Mouse (Mus musculus): ENCODE data around the gene Lilr4b.
"Not testable (repeated sequence)": the region's sequence is repeated elsewhere in the genome, so short reads cannot be mapped to it uniquely, and the experiment has no call there.

Lilr4b gene
- long read RNA-seq, experiment 1, partial matches to known transcripts, result 0 of 3 reads
- long read RNA-seq, experiment 1, other reads (novel, unspliced or antisense), result 3 of 3 reads
- long read RNA-seq, experiment 2, partial matches to known transcripts, result 0 of 5 reads
- long read RNA-seq, experiment 2, other reads (novel, unspliced or antisense), result 2 of 5 reads

DNA sequence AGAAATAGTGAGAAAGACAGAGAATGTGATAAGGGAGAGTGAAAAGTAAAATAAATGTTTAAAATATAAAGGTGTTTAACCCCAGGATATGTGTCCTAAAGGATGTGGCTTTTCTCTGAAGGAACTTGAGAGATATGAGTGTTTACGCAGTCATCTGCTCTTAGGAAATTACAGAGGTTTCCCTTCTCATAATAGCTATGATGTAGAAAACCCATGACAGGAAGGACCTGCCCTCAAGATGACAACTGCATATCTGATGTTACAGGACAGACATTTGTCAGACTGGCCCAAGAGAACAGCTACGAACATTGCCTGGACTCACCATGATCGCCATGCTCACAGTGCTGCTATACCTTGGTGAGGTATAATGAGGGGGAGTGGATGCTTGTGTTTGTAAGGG lies at the start of gene Lilr4b, which contains the start of gene Gm49339:
TSS of gene Lilr4b (plus strand) at position 236 of the 400 bp plus-strand sequence.
TSS of gene Gm49339 (plus strand) at position 216 of the 400 bp plus-strand sequence.
- intact Hi-C loops (cut with DNase I), result not testable (repeated sequence)

DNA sequence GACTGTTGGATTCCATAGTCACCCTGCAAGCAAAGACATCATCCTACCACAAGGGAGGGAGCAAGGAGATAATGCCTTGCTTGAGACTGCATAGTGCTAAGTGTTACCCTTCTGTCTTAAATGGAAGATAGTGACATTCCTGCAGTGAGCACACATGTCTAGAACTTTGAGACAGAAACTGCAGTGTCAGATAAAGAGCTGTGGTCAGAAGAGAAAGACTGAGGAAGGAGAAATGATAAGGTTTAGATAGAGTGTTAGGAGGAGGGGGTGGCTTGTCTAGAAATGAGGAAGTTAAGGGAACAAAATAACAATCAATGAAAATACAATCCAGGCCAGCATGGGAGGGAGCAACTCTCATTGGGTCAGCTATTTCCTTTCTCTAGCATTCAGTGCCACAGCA lies 47.5 kb upstream of the Lilr4b start:
- intact Hi-C loops (cut with DNase I), result no loop called here

DNA sequence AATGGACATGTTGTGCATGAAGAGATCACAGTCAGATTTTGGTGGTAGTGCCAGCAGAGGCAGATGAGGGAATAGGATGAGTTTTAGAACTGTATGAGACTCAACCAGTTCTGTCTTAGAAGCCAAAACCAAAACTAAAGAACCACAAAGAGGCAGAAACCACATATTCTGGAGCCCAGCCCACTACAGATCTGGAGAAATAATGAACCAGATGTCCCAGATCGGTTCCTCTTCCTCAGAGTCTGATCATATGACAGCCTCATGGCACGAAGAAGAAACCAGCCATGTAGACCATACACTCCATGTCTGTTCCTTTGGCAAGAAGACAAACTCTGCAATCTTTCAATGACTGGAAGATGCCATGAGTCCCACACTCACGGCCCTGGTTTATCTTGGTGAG lies 44.7 kb upstream of the Lilr4b start:
- intact Hi-C loops (cut with DNase I), result no loop called here

DNA sequence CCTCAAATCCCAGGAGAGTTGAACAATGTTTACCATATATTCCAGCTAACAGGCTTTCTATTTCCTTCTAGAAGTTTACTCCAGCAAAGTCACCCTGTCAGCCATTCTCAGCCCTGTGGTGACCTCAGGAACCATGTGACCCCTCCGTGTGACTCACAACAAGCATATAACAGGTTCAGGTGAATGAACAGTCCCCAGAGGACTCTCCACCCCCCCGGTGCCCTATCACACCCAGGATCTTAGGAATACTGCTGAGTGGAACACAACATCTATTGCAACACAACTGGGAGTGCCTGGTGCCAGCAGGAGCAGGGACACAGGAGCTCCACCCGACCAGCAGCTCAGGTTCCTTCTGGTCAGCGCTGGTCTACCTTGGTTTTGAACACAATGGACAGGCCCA lies 28.8 kb upstream of the Lilr4b start:
- intact Hi-C loops (cut with DNase I), result no loop called here

DNA sequence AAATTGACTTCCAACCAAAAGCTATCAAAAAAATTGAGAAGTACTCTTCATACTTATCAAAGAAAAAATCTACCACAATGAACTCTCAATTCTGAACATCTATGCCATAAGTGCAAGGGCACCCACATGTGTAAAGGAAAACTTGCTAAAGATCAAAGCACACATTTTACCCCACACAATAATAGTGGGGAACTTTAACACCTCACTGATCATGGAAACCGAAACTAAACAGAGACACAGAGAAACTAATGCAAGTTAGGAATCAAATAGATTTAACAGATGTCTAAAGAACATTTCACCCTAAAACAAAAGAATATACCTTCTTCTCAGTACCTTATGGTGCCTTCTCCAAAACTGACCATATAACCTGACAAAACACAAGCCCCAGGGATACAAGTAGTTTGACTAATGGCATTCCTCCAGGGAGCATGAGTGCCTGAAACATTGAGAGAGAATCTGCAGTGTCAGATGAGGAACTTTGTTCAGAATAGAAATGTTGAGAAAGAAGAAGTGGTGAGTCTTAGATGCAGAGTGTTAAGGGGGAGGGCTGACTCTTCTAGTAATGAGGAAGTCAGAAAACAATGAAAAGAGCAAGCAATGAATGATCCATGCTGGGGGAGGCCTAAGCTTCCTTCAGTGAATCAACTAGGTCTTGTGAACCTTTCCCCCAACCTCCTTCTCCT lies 26.7 kb upstream of the Lilr4b start:
- intact Hi-C loops (cut with DNase I), result no loop called here

DNA sequence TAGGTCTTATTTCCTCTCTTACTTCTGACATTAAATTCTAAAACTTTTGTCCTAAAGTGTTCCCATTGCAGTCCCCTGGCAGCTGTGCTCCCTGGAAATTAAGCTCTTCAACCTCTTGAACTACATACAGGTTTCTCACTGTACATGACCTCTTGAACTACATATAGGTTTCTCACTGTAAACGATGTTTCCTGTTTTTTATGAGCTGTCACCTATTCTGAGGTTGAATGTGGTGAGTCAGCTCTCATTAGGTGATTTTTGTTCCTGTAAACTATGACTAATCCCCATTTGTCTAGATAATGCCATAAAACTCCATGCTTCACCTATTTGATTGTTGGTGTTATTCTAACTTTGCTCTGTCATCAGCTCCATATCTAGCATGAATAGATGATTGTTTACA lies 26.1 kb upstream of the Lilr4b start:
- intact Hi-C loops (cut with DNase I), result no loop called here

DNA sequence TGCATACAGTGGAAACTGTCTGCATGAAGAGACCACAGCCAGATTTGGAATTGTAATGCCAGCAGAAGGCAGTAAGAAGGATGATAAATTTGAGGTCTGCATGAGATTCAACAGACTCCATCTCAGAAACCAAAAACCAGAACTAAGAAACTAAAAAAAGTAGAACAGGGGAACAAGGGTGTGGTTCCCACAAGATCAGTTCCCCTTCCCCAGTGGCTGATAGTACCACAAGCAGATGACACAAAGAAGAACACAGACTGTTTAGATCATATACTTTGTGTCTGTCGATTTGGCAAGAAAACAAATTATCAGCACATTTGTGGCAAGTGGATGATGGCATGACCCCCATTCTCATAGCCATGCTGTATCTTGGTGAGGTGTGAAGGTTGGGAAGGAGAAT lies 24.7 kb upstream of the Lilr4b start:
- intact Hi-C loops (cut with DNase I), result no loop called here

DNA sequence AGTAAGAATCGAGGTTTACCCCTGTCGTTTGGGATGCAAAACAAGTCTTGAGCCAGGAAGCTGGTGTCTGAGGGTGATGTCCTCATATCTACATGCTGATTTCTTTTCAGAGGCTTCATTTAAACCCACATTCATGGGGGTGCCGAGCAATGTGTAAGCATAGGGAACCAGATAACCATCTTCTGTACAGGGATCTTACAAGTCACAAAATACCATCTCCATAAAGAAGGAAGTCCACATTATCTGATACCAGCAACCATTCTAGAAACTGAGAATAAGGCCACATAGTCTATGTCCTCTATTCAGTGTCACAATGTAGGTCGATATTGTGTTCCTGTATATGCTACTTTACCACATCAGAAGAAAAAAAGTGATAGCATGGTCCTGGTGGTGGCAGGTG lies 24.1 kb upstream of the Lilr4b start:
- intact Hi-C loops (cut with DNase I), result no loop called here

DNA sequence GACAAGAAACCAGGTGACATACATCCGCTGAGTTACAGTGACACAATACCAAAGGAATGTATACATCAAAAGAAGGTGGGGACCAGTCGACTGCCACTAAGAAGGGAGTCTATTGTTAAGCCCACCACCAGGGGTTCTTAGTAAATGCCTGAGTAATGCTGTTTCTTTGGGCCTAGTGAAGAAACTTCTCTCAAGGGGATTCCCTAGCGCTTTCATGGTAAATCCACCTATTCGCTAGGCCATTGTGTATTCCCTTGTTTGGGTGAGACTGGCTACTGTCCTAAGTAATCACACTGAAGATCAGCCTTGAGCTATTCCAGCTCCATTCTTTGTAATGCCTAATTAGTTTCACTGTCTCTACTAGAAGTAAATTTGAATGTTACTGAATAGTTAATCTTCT lies 16.6 kb upstream of the Lilr4b start:
- intact Hi-C loops (cut with DNase I), result not testable (repeated sequence)

DNA sequence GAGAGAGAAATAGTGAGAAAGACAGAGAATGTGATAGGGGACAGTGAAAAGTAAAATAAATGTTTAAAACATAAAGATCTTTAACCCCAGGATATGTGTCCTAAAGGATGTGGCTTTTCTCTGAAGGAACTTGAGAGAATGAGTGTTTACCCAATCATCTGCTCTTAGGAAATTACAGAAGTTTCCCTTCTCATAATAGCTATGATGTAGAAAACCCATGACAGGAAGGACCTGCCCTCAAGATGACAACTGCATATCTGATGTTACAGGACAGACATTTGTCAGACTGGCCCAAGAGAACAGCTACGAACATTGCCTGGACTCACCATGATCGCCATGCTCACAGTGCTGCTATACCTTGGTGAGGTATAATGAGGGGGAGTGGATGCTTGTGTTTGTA lies 10.3 kb downstream of the Lilr4b start, which contains the start of gene Lilrb4a:
TSS of gene Lilrb4a (plus strand) at position 266 of the 400 bp plus-strand sequence.
- intact Hi-C loops (cut with DNase I), result not testable (repeated sequence)

DNA sequence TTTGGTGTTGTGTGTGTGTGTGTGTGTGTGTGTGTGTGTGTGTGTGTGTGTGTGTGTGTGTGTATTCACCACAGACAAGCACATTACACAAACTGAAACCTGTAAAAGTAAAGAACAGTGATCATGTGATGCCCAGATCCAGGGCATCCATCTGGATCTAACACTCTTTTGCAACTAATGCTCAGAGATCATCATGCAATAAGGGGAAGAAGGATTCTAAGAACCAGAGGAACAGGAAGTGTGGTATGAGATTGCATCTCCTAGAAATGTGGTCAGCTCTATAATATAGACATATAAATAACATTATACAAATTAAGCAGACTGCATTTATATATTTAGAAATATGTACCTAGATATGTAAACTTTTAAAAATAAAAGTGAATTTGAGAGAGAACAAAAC lies 39.6 kb downstream of the Lilr4b start:
- intact Hi-C loops (cut with DNase I), result no loop called here

DNA sequence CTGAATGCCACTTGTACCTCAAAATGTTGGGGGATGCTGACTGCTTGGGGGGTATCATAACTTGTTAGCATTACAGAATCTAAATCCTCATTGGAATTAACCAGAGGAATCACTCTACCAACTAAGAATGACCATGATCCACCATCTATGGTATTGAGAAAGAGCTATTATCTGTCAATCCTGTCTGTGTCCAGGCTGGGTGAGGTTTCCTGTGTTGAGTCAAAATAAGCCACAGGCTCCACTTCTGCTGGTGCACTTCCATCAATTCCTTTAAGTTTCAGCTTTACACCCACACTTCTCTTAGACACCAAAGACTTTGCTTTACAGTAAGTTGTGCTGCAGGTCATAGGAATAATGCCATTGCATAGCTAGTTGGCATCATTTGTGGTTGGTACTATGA lies 41.0 kb downstream of the Lilr4b start:
- intact Hi-C loops (cut with DNase I), result no loop called here

DNA sequence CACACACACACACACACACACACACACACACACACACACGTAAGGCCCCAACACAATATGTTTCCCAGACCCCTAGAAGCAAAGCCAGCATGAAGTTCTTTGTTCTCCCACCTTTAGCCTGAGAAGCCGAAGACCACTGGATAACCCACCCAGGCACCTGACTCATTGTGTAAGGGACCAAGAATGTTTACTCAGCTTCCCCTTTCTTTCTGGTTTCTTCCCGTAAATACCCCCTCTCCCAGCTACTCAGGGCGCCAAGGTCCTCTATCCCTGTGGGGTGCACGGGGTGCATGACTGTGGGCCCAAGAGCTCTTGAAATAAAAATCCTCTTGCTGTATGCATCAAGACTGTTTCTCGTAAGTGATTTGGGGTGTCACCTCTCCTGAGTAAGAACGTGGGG lies 45.7 kb downstream of the Lilr4b start:
- intact Hi-C loops (cut with DNase I), result no loop called here

DNA sequence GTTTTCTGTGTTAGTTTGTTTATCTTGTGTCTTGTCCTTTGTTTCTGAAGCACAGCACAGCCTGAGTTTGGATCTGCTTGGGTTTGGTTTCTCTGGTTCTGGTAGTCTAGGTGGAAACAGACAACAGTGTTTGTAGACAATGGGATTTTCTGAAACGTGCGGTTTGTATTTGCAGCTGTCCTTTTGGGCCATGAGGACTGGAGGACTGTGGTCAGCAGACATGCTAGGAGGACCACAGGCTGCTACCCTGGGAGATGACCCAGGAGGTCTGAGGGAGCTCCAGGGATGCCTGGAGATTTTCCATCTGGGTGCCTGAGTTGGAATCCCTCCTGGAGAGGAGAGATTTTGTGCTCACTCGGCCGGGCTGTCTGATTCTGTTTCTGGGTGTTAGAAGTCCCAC lies 46.2 kb downstream of the Lilr4b start:
- intact Hi-C loops (cut with DNase I), result no loop called here

DNA sequence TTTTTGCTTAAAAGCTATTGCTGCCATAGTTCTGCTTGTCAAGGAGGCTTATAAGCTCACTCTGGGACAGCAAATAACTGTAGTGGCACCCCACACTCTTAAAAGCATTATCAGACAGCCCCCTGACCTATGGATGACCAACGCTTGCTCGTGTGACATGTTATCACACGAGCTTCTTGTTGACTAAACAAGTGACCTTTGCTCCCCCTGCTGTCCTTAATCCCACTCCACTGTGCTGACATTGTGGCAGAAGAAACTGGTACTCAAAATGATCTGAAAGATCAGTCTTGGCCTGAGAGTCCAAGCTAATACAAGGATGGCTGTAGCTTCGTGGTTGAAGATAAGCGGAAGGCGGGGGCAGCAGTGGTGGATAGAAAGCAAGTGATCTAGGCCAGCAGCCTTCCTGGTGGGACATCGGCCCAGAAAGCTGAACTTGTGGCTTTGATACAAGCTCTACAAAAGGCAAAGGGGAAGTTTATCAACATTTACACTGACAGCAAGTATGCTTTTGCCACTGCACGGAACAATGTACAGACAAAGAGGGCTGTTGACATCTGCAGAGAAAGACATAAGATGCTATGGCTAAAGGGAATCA lies 48.5 kb downstream of the Lilr4b start:
- intact Hi-C loops (cut with DNase I), result no loop called here

DNA sequence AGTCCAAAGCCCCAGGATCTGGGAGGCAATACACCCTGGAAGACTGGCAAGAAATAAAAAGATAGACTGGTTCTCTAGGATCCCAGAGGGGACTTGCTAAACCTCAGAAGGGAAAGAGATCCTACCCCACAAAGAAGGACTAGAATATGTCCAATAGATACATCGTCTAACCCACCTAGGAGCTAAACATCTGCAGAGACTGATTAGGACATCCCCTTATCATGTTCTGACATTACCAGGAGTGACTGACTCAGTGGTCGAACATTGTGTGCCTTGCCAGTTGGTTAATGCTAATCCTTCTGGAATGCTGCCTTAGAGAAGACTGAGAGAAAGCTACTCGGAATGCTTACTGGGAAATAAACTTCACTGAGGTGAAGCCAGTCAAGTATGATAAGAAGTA lies 49.1 kb downstream of the Lilr4b start:
- intact Hi-C loops (cut with DNase I), result no loop called here

DNA sequence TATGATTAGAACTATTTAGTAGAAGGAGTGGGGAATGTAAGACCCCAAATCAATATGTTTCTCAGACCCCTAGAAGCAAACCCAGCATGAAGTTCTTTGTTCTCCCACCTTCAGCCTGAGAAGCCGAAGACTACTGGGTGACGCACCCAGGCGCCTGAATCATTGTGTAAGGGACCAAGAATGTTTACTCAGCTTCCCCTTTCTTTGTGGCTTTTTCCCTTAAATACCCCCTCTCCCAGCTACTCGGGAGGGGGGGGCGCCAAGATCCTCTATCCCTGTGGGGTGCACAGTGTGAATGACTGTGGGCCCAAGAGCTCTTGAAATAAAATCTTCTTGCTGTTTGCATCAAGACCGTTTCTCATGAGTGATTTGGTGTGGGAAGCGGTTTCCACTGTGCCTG lies 50.4 kb downstream of the Lilr4b start:
- intact Hi-C loops (cut with DNase I), result no loop called here

Measured in adrenal gland (tissue).